Mouse (Mus musculus): Measurements from ENCODE around the gene Glis1.

Glis1 gene

DNA sequence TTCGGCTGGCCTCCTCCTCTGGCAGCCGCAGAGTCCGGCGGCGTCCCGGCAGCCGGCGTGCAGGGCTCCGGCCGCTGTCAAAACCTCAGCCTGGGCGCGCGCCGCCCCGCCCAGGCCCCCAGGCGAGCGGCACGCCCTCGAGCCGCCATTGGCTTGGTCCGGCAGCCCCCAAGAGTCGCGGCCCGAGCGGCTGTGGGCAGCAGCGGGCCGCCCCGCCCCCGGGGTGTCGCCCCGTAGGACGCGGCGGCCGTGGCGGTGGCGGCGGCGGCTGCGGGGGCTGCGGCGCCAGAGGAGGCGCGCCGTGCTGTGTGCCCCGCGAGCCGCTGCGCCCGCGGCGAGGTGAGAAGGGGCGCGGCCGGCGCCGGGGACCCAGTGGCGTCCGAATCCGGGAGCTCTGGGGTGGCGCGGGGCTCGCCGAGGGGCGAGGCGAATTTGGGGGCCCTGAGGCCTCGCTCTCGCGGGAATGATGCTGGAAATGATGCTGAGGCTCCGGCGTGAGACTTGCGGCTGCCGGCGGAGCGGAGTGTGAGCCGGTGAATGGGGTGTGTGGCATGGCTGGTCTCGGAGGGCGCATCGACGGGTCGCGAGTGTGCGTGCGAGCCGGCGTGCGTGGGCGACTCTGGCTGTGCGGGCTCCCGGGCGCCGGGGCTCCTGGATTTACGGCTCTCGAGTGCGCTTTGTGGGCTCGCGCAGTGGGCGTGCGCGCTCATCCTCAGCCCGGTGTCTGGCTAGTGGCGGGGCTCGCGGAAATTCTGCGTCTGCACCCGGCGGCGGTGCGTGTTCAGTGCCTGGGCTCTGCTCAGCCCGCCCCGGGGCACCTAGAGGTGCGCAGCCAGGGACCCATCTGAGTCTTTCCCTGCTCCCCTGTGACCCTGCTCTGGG, at the start of gene Glis1:
Glis1 (plus strand) TSS at position 236 of the 882 bp plus-strand sequence.
- peak in 1 of 2 experiments; percentile 28 for DNase-seq (ENCODE audit: low spot score in 2 of 2)

DNA sequence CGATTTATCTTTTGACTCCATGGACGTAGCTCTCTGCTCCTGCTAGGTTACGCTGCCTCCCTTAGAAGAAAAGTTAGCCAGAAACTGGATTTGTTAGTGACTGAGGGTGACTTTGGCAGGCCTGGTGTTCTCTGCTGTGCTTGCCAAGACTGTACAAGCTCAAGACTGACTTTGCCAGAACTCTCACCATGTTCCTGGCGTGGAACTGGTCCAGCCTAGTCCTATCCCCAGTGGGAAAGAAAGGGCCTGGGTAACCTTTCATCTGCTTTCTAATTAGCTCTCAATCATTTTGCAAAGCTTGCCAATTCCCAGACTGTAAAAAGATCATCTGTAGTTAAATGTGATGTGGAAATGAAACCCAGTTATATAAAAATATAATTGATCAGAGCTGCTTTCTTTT, 47.4 kb upstream of the Glis1 start:
- no peak for DNase-seq (ENCODE audit: low spot score in 2 of 2)

DNA sequence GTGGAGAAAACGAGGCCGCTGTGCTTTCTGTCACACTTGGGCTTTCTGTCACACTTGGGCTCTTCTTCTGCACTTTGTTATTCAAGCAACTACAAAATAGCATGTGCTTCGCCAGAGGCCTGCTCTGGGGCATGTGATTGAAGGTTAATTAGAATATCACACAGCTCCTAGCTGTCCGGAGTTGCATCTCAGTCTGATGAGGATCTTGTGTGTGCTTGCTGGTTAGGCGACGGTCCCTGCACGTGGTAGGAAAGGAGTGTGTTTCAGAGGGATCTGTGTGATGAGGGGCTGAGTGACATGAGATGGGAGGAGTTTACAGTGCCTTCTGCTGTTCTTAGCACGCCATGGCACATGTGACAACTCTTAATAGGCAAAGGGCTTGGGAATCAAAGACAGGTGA, 46.9 kb upstream of the Glis1 start:
- no peak for DNase-seq (ENCODE audit: low spot score in 2 of 2)

DNA sequence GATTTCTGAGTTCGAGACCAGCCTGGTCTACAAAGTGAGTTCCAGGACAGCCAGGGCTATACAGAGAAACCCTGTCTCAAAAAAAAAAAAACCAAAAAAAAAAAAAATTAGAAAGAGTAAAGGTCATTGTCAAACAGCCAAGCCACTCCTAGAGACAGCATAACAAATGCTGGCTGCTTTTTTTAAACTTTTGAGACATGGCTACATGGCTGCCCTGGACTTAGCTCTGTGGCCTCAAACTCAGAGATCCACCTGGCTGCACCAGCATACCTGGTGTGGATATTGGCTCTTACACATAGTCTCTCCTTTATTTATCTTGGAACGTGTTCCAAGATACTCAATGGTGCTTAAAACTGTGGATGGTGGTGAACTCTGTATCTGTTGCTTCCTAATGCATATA, 46.1 kb upstream of the Glis1 start:
- DNase-seq (ENCODE audit: low spot score in 2 of 2): no peak

DNA sequence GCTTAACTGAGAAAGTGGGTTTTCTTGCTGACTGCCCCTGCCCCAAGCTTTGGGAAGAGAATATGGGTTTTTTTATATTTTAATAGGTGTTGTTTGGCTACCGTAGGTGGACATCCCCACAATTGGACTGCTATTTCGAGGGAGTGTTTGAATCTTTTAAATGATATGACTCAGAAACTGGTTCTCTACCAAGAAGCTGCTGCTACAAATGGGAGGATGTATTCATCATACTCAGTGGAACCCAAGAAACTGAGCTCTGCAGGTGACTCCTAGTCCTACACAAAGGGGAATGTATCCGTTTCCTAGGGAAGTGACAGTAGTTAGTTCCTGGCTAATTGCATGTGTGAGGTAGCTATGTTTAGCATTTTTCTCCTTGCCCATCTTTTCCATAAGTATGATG, 45.0 kb upstream of the Glis1 start:
- no peak for DNase-seq (ENCODE audit: low spot score in 2 of 2)

DNA sequence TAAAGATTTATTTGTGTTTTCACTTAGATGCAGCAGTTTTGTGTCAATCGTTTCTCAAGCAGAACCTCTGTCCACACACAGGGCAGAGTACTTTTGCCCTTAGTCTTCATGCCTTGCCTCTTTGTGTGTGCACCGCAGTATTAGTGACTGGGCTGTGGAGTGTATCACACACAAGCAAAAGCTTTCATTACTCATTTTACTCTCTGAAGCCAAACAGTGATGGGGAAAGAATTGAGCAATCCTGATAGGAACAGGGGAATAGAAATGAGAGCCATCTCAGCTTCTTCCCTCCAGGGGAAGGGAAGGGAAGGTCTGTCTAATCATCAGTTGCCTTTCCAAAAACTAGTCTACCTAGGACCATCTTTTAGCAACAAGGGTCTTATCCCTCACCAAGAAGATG, 40.6 kb upstream of the Glis1 start:
- DNase-seq (ENCODE audit: low spot score in 2 of 2): no peak

DNA sequence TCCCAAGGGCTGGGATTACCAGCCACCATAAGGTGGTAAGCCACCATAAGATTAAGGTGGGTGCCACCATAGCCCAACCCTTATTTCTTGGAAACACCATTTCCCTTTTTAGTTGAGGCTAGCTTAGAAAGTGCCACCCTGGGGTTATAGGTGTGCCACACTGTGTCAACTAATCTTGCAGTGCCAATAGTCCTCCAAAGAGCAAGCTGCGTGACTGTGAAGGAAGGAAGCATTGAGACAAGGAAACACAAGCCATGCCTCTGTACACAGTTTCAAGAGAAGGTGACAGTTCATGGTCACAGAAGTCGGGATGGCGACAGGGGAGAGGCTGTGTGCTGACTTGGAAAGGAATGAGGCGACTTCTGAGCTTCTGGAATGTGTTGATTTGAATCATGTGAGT, 14.2 kb upstream of the Glis1 start:
- DNase-seq (ENCODE audit: low spot score in 2 of 2): no peak

DNA sequence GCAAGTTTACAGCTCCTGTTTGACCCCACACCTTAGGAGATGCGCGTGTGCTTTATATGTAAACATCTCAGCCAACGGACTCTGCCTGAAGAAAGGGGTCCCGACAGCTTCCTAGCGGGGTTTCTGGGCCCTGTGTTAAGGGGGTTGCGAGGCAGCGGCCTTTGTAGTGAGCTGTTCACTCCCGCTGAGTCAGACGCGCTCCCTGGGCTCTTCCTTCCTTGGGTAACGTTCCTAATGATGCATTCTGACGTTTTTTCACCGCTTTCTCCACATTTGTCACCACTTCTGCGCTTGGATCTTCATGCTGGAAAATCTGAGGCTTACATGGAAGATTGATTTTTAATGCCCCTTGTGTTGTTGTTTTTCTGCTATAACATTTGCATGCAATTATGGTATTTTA, 12.7 kb upstream of the Glis1 start:
- DNase-seq (ENCODE audit: low spot score in 2 of 2): no peak

DNA sequence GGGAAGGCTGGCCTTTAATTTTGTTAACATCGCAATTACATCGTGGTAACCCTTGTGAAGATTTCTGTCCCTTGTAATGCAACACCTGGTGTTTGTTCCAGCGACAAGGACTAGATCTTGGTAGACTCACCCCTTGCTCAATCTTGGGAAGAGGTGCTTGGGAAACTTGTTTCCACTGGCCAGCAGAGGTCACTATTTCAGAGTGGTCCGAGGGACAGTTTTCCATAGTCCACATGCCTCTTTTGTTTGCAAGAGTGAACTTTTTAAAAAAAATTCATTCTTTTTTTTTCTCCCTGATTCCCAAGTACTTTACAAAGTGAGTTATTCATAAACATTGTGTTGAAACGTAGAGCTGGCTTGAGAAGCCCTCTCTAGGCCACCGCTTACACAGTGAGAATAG, 12.2 kb upstream of the Glis1 start:
- DNase-seq (ENCODE audit: low spot score in 2 of 2): no peak

DNA sequence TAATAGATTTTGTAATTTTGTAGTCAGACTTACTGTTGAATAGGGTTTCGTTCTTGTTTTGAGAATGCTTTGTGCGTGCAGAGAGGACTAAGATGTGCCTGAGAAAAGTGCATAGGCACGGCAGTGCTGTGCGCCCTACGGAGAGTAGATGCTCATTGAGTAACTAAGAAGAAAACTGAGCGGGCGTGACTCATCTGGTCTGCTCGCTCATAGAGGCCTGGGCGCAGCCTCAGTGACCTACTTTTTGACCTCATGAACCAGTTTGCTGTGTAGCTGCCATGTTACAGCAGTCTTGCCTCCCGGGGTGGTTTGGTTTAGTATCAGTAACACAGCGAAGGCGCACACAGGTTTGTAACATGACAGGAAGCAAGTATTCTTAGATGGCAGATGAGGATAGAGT, 8.8 kb upstream of the Glis1 start:
- no peak for DNase-seq (ENCODE audit: low spot score in 2 of 2)

DNA sequence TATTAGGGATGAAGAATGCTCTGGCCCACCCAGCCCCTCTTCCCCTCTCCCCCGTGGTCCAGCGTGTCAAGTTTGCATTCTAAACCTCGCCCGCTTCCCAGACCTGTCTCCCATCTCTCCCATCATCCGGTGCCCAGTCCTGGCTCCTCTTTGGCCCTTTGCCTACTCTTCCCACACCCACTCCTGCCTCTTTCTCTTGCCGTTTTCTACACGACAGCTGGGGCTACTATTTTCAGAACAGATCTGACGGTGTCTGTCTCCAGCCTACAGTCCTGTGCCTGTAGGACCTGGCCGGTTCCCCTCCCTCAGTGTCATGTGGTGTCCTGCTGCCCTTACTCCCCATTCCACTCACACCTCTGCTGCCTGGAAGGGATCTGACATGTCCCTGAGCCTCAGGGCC, 7.8 kb upstream of the Glis1 start:
- DNase-seq (ENCODE audit: low spot score in 2 of 2): no peak

DNA sequence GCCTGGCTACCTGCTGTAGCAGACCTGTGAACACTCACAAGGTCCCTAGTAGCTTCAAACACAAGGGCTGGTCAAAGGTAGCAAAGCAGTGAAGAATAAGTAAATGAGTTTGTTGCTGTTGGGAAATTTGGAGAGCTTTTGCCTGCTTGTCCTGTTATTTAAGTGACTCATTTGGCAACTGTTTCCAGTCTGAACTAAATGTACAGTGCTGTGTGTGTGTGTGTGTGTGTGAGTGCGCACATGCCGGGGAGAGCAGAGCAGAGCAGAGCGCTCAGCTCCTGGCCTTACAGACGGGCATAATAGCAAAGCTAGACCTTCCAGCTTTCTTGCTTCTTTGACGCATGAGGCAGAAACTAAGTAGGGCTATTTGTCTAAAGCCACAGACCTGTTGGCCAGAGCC, 1.7 kb upstream of the Glis1 start:
- DNase-seq (ENCODE audit: low spot score in 2 of 2): no peak

DNA sequence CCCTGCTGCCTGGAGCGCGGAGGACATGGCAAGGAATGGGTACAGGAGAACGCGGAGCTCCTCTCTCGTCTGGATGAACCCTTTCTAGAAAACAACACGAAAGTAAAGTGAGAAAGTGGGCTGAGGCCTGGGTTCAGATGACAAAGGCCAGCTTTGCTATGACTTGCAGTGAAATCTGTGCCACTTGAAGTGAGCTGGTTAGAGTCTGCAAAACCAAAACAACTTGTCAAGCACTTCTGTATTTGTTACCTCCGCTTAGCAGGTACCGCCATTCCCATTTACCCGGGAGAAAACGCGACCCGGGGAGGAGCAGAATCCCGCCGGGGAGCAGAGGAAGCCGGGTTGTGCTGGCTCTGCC, 414 bp upstream of the Glis1 start:
- DNase-seq (ENCODE audit: low spot score in 2 of 2): no peak

DNA sequence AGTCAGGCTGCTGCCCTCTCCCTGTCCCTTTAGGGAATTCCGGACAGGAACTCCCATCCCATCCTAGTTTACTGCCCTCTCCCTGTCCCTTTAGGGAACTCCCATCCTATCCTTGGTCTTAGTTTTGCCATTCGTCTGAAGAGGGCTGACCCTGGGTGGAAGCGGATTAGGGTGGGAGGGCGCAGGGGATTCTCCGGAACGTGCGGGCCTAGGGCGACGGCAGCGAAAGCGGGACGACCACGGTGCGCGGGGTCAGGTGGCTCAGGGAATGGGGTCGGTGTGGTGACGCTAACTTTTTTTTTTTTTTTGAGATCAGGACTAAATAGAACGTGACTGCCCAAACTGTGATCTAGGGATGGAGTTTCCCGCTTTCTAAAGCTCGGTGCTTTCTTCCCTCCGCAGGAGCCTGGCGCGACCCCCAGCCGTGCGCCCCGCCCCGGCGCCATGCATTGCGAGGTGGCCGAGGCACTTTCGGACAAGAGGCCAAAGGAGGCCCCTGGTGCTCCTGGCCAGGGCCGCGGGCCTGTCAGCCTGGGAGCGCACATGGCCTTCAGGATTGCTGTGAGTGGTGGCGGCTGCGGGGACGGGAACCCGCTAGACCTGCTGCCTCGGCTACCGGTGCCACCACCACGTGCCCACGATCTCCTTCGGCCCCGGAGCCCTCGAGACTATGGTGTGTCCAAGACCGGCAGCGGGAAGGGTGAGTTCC, 1.0 kb downstream of the Glis1 start:
- no peak for DNase-seq (ENCODE audit: low spot score in 2 of 2)

DNA sequence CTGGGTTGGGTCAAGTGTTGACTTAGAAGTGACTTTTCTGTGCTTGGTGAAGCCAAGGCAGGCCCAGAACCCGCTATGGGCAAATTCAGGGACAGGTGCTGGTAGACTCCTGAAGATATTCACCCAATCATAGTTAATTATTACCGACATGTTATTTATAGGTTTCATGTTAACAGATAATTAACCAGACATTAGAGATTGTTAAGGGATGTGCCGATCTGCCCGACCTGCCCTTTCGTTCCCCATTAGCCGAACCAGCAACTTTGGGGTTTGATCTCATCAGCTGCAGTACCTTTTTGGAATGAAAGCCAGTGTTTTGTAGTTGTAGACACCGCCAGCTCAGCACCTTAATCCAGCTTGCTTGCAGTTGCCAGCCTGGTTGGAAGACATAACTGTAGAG, 2.1 kb downstream of the Glis1 start:
- DNase-seq (ENCODE audit: low spot score in 2 of 2): no peak

DNA sequence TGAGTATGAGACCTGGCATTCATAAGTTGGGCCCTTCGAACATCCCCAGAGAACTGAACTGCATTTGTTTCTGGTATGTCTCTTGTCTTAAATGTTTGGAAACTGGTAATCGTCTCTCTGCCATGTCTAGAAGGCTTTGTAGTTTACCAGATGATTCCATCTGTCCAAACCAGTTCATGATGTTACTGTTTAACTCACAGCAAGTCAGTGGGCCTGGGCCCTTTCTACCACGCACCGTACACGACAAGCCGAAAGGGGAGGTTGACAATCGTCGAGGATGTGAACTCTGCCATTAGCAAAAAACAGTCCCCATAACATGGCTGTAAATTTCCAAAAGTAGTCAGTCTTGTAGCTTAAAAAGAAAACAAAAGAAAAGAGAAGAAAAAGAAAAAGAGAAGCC, 4.3 kb downstream of the Glis1 start:
- no peak for DNase-seq (ENCODE audit: low spot score in 2 of 2)

DNA sequence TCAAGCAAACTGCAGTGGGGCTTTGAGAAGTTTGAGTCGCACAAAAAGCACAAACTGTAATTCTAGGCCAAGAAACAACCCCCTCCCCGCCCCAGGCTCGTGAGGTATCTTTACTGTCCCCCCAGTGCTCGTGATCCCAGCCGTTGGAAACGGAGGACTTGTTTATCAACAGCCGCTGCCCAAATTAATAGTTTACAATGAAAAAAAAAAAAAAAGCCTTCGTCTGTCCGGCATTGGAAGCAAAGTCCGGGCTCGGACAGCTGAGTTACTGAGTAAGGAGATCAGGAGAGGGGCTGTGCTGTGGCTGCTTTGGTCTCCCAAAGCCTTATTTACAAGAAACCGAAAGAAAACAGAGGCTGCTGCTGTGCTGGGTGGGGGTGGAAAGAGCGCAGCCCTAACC, 5.9 kb downstream of the Glis1 start:
- no peak for DNase-seq (ENCODE audit: low spot score in 2 of 2)

DNA sequence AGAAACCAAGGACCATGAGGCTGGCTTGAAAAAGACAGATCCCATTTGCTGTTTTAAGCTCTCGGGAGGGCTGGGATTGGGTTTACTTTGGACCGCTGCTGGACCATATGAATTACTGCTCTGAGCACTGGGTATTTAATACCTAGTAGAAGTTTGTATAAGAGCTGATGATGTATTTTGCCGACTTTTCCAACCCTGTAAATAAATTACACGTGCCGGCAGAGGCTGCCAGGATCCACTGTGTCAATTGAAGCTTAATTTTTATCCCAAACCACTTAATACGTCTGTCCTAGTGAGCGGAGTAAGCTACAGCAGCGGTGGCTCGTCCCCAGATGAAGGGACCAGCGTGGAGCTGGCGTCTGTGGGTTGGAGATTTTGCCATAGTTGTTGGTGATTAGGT, 7.9 kb downstream of the Glis1 start:
- DNase-seq (ENCODE audit: low spot score in 2 of 2): no peak

DNA sequence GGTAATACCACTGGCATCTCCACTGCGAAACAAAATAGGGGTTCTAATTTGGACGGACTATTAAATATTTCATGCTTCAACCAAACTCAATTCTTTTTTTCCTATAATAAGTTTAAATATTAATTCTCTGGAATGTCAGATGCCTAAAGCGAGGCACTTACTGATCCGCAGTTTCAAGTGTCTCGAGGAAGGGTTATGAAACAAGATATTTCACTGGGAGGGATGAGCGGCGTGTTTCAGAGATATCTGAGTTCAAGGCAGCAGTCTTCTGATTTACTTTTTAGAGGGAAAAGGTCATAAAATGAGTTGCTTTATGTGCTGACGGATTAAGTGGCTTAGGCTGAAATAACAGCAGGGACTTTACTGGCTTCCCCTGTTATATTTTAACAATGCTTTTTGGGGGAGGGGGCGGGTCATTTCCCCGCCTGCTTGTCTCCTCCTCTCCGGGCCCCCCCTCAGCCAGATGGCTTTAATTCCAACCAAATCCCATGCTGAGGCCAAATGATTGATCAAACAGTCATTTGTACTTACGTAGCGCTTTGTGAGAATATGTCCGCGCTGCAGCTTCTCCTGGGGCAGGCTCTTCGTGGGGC, 8.6 kb downstream of the Glis1 start:
- DNase-seq (ENCODE audit: low spot score in 2 of 2): no peak

DNA sequence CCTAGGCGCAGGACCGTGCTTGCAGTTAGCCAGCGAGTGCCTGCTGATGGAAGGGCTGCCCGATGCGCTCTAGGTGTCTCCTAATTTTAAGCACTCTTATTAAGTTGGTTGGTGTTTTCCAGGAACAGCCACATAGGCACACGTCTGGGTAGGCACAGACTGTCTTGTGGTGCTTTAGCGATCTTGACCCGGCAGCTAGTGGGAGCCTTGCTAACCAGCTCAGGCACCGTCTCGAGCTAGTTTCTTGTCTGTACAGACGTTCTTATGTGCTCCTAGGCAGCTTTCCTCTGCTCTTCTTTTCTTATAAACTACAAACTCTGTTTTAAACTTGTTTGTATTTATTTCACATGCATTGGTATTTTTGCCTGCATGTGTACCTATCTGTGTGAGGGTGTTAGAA, 9.2 kb downstream of the Glis1 start:
- no peak for DNase-seq (ENCODE audit: low spot score in 2 of 2)

DNA sequence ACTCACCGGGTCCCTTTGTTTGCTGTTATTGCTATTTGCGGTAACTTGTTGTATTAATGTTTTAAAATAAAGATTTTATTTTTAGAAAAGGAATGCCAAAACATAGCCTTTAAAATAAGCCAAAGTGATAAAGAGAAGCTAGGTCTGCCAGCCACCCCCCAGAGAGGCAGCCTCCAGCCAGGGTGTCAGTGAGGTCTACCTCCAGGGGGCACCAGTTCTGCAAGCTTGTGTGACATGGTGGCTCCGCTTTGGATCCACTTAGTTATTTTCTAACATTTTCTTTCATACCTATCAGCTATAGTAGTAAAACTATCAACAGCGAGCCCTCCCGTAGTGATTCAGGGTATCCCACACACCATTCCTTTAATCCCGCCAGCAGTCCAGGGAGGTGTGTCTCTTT, 14.1 kb downstream of the Glis1 start:
- DNase-seq (ENCODE audit: low spot score in 2 of 2): no peak

DNA sequence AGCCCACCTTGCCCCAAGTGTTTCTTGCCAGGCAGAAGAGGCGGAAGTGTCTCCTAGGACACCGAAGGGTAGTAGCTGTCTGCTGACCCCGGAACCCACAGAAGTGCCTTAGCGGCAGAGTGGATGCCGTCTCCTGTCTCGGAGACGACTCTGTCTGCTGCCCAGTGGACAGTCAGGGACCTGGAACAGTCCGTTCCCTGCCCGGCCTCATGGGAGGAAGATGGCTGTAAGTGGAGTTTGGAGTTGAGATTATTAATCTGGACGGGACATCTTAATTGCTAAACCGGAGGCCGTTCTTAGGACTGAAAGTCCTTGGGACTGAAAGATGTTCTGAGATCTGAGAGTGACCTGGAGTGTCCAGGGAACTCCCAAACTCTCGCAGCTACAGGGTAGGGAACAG, 15.1 kb downstream of the Glis1 start:
- no peak for DNase-seq (ENCODE audit: low spot score in 2 of 2)

Measured in spleen, postnatal 10 days (tissue).